ENCODE assay signal across 8 mouse cellular contexts in genomic region chr11:118362971-118363518, GRCm38 (mm10). TPM values are rescaled to one million over a fixed set of nuclear protein-coding genes. Genes with fewer than 3 reads are reported as not detected.
DNase-seq lines count a peak whose midpoint lies in the region; ATAC-seq and TF ChIP-seq lines count a peak whose summit lies in the region.

No protein-coding gene starts in this region.

- H3K4me1 ChIP-seq in liver, embryonic 14.5 days (replicated peaks; ENCODE audit: control insufficient read depth in 2 of 2, insufficient read depth in 2 of 2, low read length in 1 of 2), result peaks cover 0 to 3% of the 10 kb centered on the region in 2 experiments; a peak in 1 of 4 replicates

- H3K4me2 ChIP-seq in liver, embryonic 14.5 days (ENCODE audit: low read depth), result no peak overlapping the region; the same call in 1 of the 2 replicates
- H3K4me2 ChIP-seq in myocyte (ENCODE audit: low read depth), result peak overlapping the region; percentile 88

- 3% methylated on average over 8 of the region's 8 CpGs for WGBS in liver, embryonic 14.5 days (ENCODE audit: insufficient replicate concordance)

- ATAC-seq in liver, embryonic 14.5 days (ENCODE audit: insufficient read depth), result 0 out of 2 replicates have a peak, but pooled peaks have one; percentile 21
- no peak for ATAC-seq in cerebellum, adult (ENCODE audit: insufficient number of reproducible peaks, low FRiP score, low TSS enrichment)

- H3K27me3 ChIP-seq in liver, embryonic 14.5 days (ENCODE audit: control insufficient read depth, insufficient read depth, low read length), result no peaks in the 10 kb centered on the region
- no peaks in the 10 kb centered on the region for H3K27me3 ChIP-seq in myocyte (ENCODE audit: control insufficient read depth, insufficient read depth, insufficient read length)

- peak; percentile 66 for TF ChIP-seq POLR2A in myocyte (IDR thresholded peaks at IDR 0.05; ENCODE audit: insufficient read length, low read depth)

- no peak overlapping the region for H3ac ChIP-seq in myocyte (ENCODE audit: control insufficient read depth, insufficient read length)

- intact Hi-C loops in gastrocnemius, postnatal 14 days (cut with DNase I; ENCODE audit: low total_unique reads), result no loop called here

- H3K36me3 ChIP-seq in liver, embryonic 14.5 days (replicated peaks; ENCODE audit: control insufficient read depth, insufficient read depth, low read depth), result no peaks in the 10 kb centered on the region
- H3K36me3 ChIP-seq in myocyte (ENCODE audit: control insufficient read depth, insufficient read depth), result no peaks in the 10 kb centered on the region

- no peaks in the 10 kb centered on the region for H3K79me2 ChIP-seq in myocyte (ENCODE audit: control insufficient read depth, insufficient read depth)

- no peak overlapping the region for H3K27ac ChIP-seq in liver, embryonic 14.5 days

- peak; percentile 61 for DNase-seq in CD4-positive helper T cell, adult 2 months (ENCODE audit: low read depth, low spot score)
- DNase-seq in adrenal gland, postnatal 36 days, result peak; percentile 18 to 44
- DNase-seq in gastrocnemius, postnatal 14 days, result peak; percentile 77
- DNase-seq in induced T-regulatory cell, adult 2 months (ENCODE audit: low read depth), result peak; percentile 81
- no peak for DNase-seq in liver, embryonic 14.5 days (ENCODE audit: low read depth in 3 of 3, low spot score in 3 of 3)
- DNase-seq in right cerebral cortex, postnatal 4 days, result no peak

- H3K9ac ChIP-seq in liver, embryonic 14.5 days (replicated peaks), result no peak overlapping the region

- no peak for TF ChIP-seq CTCF in liver, embryonic 14.5 days (IDR thresholded peaks at IDR 0.05; ENCODE audit: low read depth)

- no peak overlapping the region for H3K4me3 ChIP-seq in liver, embryonic 14.5 days (ENCODE audit: insufficient read depth in 1 of 2, low read depth in 2 of 2, low read length in 2 of 2)
- no peak overlapping the region for H3K4me3 ChIP-seq in myocyte

- H3K9me3 ChIP-seq in liver, embryonic 14.5 days (ENCODE audit: control insufficient read depth, low read length), result no peaks in the 10 kb centered on the region

- TF ChIP-seq EP300 in liver, embryonic 14.5 days (IDR thresholded peaks at IDR 0.05; ENCODE audit: low read depth), result no peak

TF ChIP-seq in myocyte, 11 proteins besides CTCF, POLR2A, EP300 and RAD21:
- TF ChIP-seq SRF (IDR thresholded peaks at IDR 0.05; ENCODE audit: control insufficient read depth, insufficient read length, low read depth) (no peak), MAX (IDR thresholded peaks at IDR 0.05; ENCODE audit: low read depth) (no peak), MYOD1 (IDR thresholded peaks at IDR 0.05; ENCODE audit: control insufficient read depth in 1 of 3, insufficient read length in 2 of 3, low read depth in 2 of 3) (peak in 1 of 3 experiments; percentile 7), E2F4 (IDR thresholded peaks at IDR 0.05; ENCODE audit: insufficient read depth) (no peak), TCF12 (IDR thresholded peaks at IDR 0.05; ENCODE audit: insufficient read depth, poor library complexity, severe bottlenecking) (no peak), CEBPB (IDR thresholded peaks at IDR 0.05; ENCODE audit: insufficient read depth, poor library complexity, severe bottlenecking) (no peak), MYOG (IDR thresholded peaks at IDR 0.05; ENCODE audit: control insufficient read depth in 1 of 3, insufficient read depth in 1 of 3, insufficient read length in 2 of 3, low read depth in 2 of 3) (peak in 1 of 3 experiments; percentile 36), POLR2AphosphoS2 (IDR thresholded peaks at IDR 0.05; ENCODE audit: insufficient read length, low read depth) (peak; percentile 14), REST (IDR thresholded peaks at IDR 0.05; ENCODE audit: insufficient read depth, insufficient read length) (no peak), TCF3 (IDR thresholded peaks at IDR 0.05; ENCODE audit: insufficient read length, low read depth) (no peak), USF1 (IDR thresholded peaks at IDR 0.05; ENCODE audit: low read depth) (peak; percentile 72)

RNA-seq across cellular contexts. Expression of gene Timp2, which starts 7.5 kb away (rescaled TPM):
- total RNA-seq in adrenal gland, postnatal 36 days (2021), result 100 to 1,000 TPM in 1 of 2 experiments, 10 to 100 TPM in 1; 84.0 to 156 TPM
- 100 to 1,000 TPM; 119 to 133 TPM for total RNA-seq in gastrocnemius, postnatal 14 days (2021)
- polyA plus RNA-seq in liver, embryonic 14.5 days (2012; rRNA removed), result 1.9 and 3.2 TPM in 2 replicates
- polyA plus RNA-seq in liver, embryonic 14.5 days (2014; fragmentation: Nextera tagmentation; extraction: Ambion mirVana), result 4.6 and 5.7 TPM in 2 replicates
- polyA plus RNA-seq in myocyte (2012; fragmentation: generic; extraction: Trizol), result 321 TPM

RNA-seq across cellular contexts. Expression of gene Cep295nl, which starts 20.7 kb away (rescaled TPM):
- total RNA-seq in adrenal gland, postnatal 36 days (2021), result 1 to 10 TPM in 1 of 2 experiments, under 1 TPM in 1; 0.46 to 1.1 TPM
- total RNA-seq in gastrocnemius, postnatal 14 days (2021), result 1 to 10 TPM; 1.3 TPM
- polyA plus RNA-seq in liver, embryonic 14.5 days (2012; rRNA removed), result 0.04 TPM in 2 replicates
- not detected in 2 replicates for polyA plus RNA-seq in liver, embryonic 14.5 days (2014; fragmentation: Nextera tagmentation; extraction: Ambion mirVana)
- 0.60 TPM for polyA plus RNA-seq in myocyte (2012; fragmentation: generic; extraction: Trizol)

RNA-seq across cellular contexts. Expression of gene Lgals3bp, which starts 38.8 kb away (rescaled TPM):
- 100 to 1,000 TPM; 122 to 138 TPM for total RNA-seq in adrenal gland, postnatal 36 days (2021)
- total RNA-seq in gastrocnemius, postnatal 14 days (2021), result 10 to 100 TPM; 11.0 to 11.9 TPM
- polyA plus RNA-seq in liver, embryonic 14.5 days (2012; rRNA removed), result 36.6 and 43.8 TPM in 2 replicates
- polyA plus RNA-seq in liver, embryonic 14.5 days (2014; fragmentation: Nextera tagmentation; extraction: Ambion mirVana), result 30.1 and 32.6 TPM in 2 replicates
- polyA plus RNA-seq in myocyte (2012; fragmentation: generic; extraction: Trizol), result 16.4 TPM

RNA-seq across cellular contexts. Expression of gene Cant1, which starts 55.8 kb away (rescaled TPM):
- total RNA-seq in adrenal gland, postnatal 36 days (2021), result 10 to 100 TPM; 34.9 to 38.0 TPM
- 10 to 100 TPM; 11.0 to 11.7 TPM for total RNA-seq in gastrocnemius, postnatal 14 days (2021)
- polyA plus RNA-seq in liver, embryonic 14.5 days (2012; rRNA removed), result 7.8 and 8.3 TPM in 2 replicates
- 6.0 and 7.4 TPM in 2 replicates for polyA plus RNA-seq in liver, embryonic 14.5 days (2014; fragmentation: Nextera tagmentation; extraction: Ambion mirVana)
- 33.7 TPM for polyA plus RNA-seq in myocyte (2012; fragmentation: generic; extraction: Trizol)

Comparison
In these comparisons a context has a peak if more than half of its experiments do, and no peak if none do; other contexts are left out.
1. DNase-seq: peak in CD4-positive helper T cell, adult 2 months (single experiment), adrenal gland, postnatal 36 days (2 of 2), gastrocnemius, postnatal 14 days (single experiment) and induced T-regulatory cell, adult 2 months (single experiment); none in liver, embryonic 14.5 days (0 of 3) and right cerebral cortex, postnatal 4 days (single experiment).
2. RNA of gene Lgals3bp, which starts 38.8 kb away (total RNA-seq): 122 to 138 TPM in adrenal gland, postnatal 36 days; 11.0 to 11.9 TPM in gastrocnemius, postnatal 14 days; every median in the first group is over 4 times any median in the second.